Mouse (Mus musculus) cerebellum, adult (tissue): ENCODE results near the gene Ccdc181.
"Not testable (repeated sequence)": the region's sequence is repeated elsewhere in the genome, so short reads cannot be mapped to it uniquely, and the experiment has no call there.

Source experiments
- ATAC-seq: cut with Nextera tagmentation; 2 replicates; pipeline ENCODE4 v1.9.2; 2017; ENCODE audit warnings: mild to moderate bottlenecking, moderate library complexity, mixed read lengths; ENCODE audit not compliant: insufficient number of reproducible peaks, low FRiP score, low TSS enrichment

Gene Ccdc181

GRCm38 (mm10) chr1:164275455-164275954, at the start of gene Ccdc181:
Ccdc181 (plus strand) TSS chr1:164275585.
- peak; percentile 98 for ATAC-seq

- ATAC-seq = not testable (repeated sequence)
Observed at GRCm38 (mm10) chr1:164231937-164232570, 43.3 kb upstream of the Ccdc181 start.

- no peak for ATAC-seq
Observed at GRCm38 (mm10) chr1:164233447-164233846, 41.9 kb upstream of the Ccdc181 start.

- ATAC-seq = no peak
Observed at GRCm38 (mm10) chr1:164235078-164235477, 40.3 kb upstream of the Ccdc181 start.

GRCm38 (mm10) chr1:164236078-164236477, 39.3 kb upstream of the Ccdc181 start:
- peak; percentile 70 for ATAC-seq

GRCm38 (mm10) chr1:164241494-164241893, 33.9 kb upstream of the Ccdc181 start:
- ATAC-seq = no peak

- no peak for ATAC-seq
Observed at GRCm38 (mm10) chr1:164242809-164243208, 32.6 kb upstream of the Ccdc181 start.

- ATAC-seq = no peak
Observed at GRCm38 (mm10) chr1:164247442-164247841, 27.9 kb upstream of the Ccdc181 start.

- ATAC-seq = no peak
Observed at GRCm38 (mm10) chr1:164247971-164248370, 27.4 kb upstream of the Ccdc181 start.

- ATAC-seq = peak; percentile 93
Observed at GRCm38 (mm10) chr1:164248465-164249331, 26.7 kb upstream of the Ccdc181 start, which contains the start of gene Slc19a2. Slc19a2 (plus strand) TSS chr1:164249046.

- no peak; the same call in 1 of the 2 replicates for ATAC-seq
Observed at GRCm38 (mm10) chr1:164249332-164249711, 26.1 kb upstream of the Ccdc181 start.

GRCm38 (mm10) chr1:164250391-164251150, 24.8 kb upstream of the Ccdc181 start:
- no peak for ATAC-seq

- ATAC-seq = no peak
Observed at GRCm38 (mm10) chr1:164251438-164251837, 23.9 kb upstream of the Ccdc181 start.

- ATAC-seq = no peak
Observed at GRCm38 (mm10) chr1:164252551-164252950, 22.8 kb upstream of the Ccdc181 start.

- no peak for ATAC-seq
Observed at GRCm38 (mm10) chr1:164254836-164255235, 20.5 kb upstream of the Ccdc181 start.

- no peak for ATAC-seq
Observed at GRCm38 (mm10) chr1:164260171-164261028, 15.0 kb upstream of the Ccdc181 start.

- no peak for ATAC-seq
Observed at GRCm38 (mm10) chr1:164261553-164261952, 13.8 kb upstream of the Ccdc181 start.

GRCm38 (mm10) chr1:164270941-164271340, 4.4 kb upstream of the Ccdc181 start:
- no peak for ATAC-seq

- ATAC-seq = no peak
Observed at GRCm38 (mm10) chr1:164273659-164274058, 1.7 kb upstream of the Ccdc181 start.

GRCm38 (mm10) chr1:164276552-164276951, 1.2 kb downstream of the Ccdc181 start:
- ATAC-seq = no peak
